Mouse (Mus musculus): Measurements from ENCODE around the gene Olfr805. TPM values are rescaled to one million over a fixed set of nuclear protein-coding genes. Genes with fewer than 3 reads are reported as not detected.

The Olfr805 gene
- polyA plus RNA-seq (2016; fragmentation: Nextera tagmentation; extraction: Ambion mirVana): not detected in 2 replicates

DNA sequence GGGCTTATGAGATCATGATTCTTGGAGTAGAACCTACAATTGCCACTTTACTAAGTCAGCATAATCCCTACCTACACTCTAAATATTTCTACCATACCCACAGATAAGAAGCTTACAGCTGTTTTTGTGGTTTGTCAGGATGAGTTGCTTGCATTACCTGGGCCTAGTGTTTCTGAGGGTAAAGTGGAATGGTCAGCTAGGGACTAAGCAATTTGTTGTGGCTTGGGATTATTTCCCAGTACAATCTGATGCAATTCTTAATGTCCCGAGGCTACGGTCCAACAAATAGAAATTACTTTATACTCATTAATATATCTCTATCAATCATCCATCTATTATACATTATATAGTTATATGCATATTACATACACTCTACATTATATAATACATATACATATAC, at the start of gene Olfr805:
Gene Olfr805 (minus strand): TSS at position 101 of the 400 bp plus-strand sequence.
- DNase-seq (ENCODE audit: low spot score): no peak
- Histone ChIP-seq H3K4me3 (no peak within 1 kb of the TSS), H3K27ac (no peak within 1 kb of the TSS), H3K36me3 (no peaks in the 10 kb centered on the region), H3K27me3 (ENCODE audit: insufficient read depth, poor library complexity, severe bottlenecking) (no peaks in the 10 kb centered on the region), H3K4me1 (replicated peaks) (no peaks in the 10 kb centered on the region), H3K9me3 (no peaks in the 10 kb centered on the region)
- WGBS: 92% methylated on average over 2 of the region's 2 CpGs

DNA sequence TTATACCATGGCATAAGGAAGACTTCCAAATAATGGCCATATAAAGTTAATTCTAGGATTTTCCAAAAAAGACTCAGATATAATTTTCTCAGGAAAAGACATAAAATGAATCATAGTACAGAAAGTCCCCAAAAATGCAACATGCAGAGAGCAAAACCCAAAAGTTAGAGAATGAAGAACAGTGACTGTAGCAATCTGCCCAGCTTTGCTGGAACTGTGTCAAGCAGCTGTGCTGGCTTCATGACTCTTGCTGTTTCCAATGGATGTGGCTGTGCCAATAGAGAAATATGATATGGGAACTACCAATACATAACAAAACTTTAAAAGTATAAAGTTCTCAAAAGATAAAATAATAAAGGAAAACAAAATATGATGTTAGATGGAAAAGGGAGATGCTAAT, 48.9 kb upstream of the Olfr805 start:
- no peaks in the 10 kb centered on the region for H3K27me3 ChIP-seq (ENCODE audit: insufficient read depth, poor library complexity, severe bottlenecking)
- no peaks in the 10 kb centered on the region for H3K9me3 ChIP-seq
- no peak overlapping the region for H3K27ac ChIP-seq
- H3K4me1 ChIP-seq (replicated peaks): no peaks in the 10 kb centered on the region
- no peak overlapping the region for H3K4me3 ChIP-seq
- no peak for DNase-seq (ENCODE audit: low spot score)
- H3K36me3 ChIP-seq: no peaks in the 10 kb centered on the region

DNA sequence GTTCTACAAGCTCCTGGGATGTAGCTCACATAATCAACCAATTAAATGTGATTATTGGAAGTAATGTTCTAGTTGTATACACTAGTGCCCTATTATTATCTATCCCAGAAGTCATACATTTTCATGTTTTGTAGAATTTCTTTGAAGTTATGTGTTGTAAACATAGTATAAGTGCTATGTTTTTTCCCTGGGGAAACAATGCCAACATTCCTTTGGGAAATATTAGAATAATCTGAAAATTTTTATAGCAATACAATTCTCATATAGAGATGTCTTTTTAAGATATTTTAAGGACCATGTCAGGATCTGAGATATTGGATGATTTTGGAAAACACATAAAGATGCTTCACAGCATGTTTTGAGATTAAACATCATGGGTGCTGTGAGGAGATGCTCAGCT, 45.2 kb upstream of the Olfr805 start, which contains the start of gene Olfr809:
Gene Olfr809 (plus strand): TSS at position 301 of the 400 bp plus-strand sequence.
- no peak within 1 kb of the TSS for H3K4me3 ChIP-seq
- no peaks in the 10 kb centered on the region for H3K27me3 ChIP-seq (ENCODE audit: insufficient read depth, poor library complexity, severe bottlenecking)
- H3K4me1 ChIP-seq (replicated peaks): no peaks in the 10 kb centered on the region
- H3K27ac ChIP-seq: no peak within 1 kb of the TSS
- no peaks in the 10 kb centered on the region for H3K36me3 ChIP-seq
- no peaks in the 10 kb centered on the region for H3K9me3 ChIP-seq
- DNase-seq (ENCODE audit: low spot score): no peak

DNA sequence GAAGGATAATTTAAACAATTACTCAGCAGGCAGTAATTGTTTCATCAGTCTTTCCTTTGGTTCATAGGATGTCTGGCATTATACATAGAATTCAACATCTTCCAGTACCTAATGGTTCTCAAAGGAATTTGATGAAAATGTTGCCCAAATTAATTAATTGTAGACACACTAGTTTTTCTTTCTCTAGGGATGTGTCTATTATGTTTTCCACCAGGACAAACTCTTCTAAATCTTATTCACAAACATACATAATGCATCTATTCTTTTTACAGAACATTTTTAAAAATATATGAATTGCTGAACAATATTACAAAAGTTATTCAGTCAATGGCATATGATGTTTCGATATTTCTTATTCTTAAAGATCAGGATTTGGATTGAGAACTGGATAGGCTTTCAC, 36.0 kb upstream of the Olfr805 start, which contains the start of gene Olfr808:
Gene Olfr808 (plus strand): TSS at position 301 of the 400 bp plus-strand sequence.
- no peaks in the 10 kb centered on the region for H3K9me3 ChIP-seq
- no peaks in the 10 kb centered on the region for H3K27me3 ChIP-seq (ENCODE audit: insufficient read depth, poor library complexity, severe bottlenecking)
- no peak for DNase-seq (ENCODE audit: low spot score)
- H3K4me1 ChIP-seq (replicated peaks): no peaks in the 10 kb centered on the region
- H3K36me3 ChIP-seq: no peaks in the 10 kb centered on the region
- H3K4me3 ChIP-seq: no peak within 1 kb of the TSS
- H3K27ac ChIP-seq: no peak within 1 kb of the TSS
- WGBS: 91% methylated on average over 1 of the region's 1 CpGs

DNA sequence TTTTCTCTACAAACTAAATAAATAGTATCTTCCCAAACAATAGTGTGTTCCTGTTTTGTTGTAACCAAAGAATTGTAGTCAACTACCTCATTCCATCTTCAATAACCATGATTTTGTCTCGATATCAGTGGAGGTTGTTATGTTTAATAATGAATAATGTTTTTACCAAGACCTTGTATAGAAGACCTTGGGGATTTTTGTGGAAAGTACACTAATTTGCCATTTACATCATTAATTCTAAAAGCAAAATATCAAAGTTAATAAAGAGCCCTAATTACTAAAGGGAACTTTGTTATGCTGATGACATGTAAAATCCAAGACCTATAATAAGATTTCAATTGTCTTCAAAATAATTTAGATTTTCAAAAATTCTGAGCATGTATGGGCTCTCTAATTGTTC, 28.5 kb upstream of the Olfr805 start, which contains the start of gene Olfr807:
Gene Olfr807 (minus strand): TSS at position 101 of the 400 bp plus-strand sequence.
- no peaks in the 10 kb centered on the region for H3K9me3 ChIP-seq
- no peaks in the 10 kb centered on the region for H3K36me3 ChIP-seq
- DNase-seq (ENCODE audit: low spot score): no peak
- no peaks in the 10 kb centered on the region for H3K27me3 ChIP-seq (ENCODE audit: insufficient read depth, poor library complexity, severe bottlenecking)
- no peak within 1 kb of the TSS for H3K27ac ChIP-seq
- WGBS: 83% methylated on average over 1 of the region's 1 CpGs
- no peak within 1 kb of the TSS for H3K4me3 ChIP-seq
- H3K4me1 ChIP-seq (replicated peaks): no peaks in the 10 kb centered on the region

- no peak for DNase-seq (ENCODE audit: low spot score)
- H3K4me1 ChIP-seq (replicated peaks): no peaks in the 10 kb centered on the region
- H3K9me3 ChIP-seq: no peaks in the 10 kb centered on the region
- H3K27me3 ChIP-seq (ENCODE audit: insufficient read depth, poor library complexity, severe bottlenecking): no peaks in the 10 kb centered on the region
- H3K36me3 ChIP-seq: no peaks in the 10 kb centered on the region
- H3K4me3 ChIP-seq: no peak within 1 kb of the TSS
- H3K27ac ChIP-seq: no peak within 1 kb of the TSS
Measured at GRCm38 (mm10) chr10:129741821-129742220, 12.6 kb upstream of the Olfr805 start, which contains the start of gene Olfr806. Gene Olfr806, minus strand, starts transcription at chr10:129741921.

DNA sequence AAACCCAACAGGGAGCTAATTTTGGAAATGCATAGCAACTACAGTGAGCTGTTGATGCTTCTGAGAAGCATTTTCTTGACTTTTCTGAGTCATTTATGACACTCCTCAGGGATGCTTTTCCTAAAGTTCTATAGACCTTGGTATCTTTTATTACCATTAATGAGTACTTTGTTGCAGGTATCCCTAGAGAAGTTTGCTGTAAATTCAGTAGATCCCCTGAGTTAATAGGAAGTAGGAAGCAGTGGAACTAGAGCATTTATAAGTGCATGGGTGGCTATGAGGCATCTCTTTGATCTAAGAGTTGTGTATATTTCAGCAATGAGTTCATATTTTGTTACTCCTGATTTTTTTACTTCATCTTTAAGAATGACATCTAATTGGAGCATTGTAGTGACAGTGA, 26.3 kb downstream of the Olfr805 start, which contains the start of gene Olfr804:
Gene Olfr804 (plus strand): TSS at position 301 of the 400 bp plus-strand sequence.
- H3K4me3 ChIP-seq: no peak within 1 kb of the TSS
- no peaks in the 10 kb centered on the region for H3K9me3 ChIP-seq
- no peaks in the 10 kb centered on the region for H3K27me3 ChIP-seq (ENCODE audit: insufficient read depth, poor library complexity, severe bottlenecking)
- DNase-seq (ENCODE audit: low spot score): no peak
- H3K4me1 ChIP-seq (replicated peaks): no peaks in the 10 kb centered on the region
- H3K36me3 ChIP-seq: no peaks in the 10 kb centered on the region
- H3K27ac ChIP-seq: no peak within 1 kb of the TSS

GRCm38 (mm10) chr10:129694186-129694585, 35.0 kb downstream of the Olfr805 start, which contains the start of gene Olfr803:
Gene Olfr803, minus strand, starts transcription at chr10:129694286.
- Histone ChIP-seq H3K4me1 (replicated peaks) (no peaks in the 10 kb centered on the region), H3K9me3 (no peaks in the 10 kb centered on the region), H3K27me3 (ENCODE audit: insufficient read depth, poor library complexity, severe bottlenecking) (no peaks in the 10 kb centered on the region), H3K27ac (no peak within 1 kb of the TSS), H3K36me3 (no peaks in the 10 kb centered on the region), H3K4me3 (no peak within 1 kb of the TSS)
- DNase-seq (ENCODE audit: low spot score): no peak
- WGBS: 77% methylated on average over 2 of the region's 2 CpGs

GRCm38 (mm10) chr10:129688069-129688468, 41.1 kb downstream of the Olfr805 start, which contains the start of gene Olfr802:
Gene Olfr802, minus strand, starts transcription at chr10:129688169.
- WGBS: 87% methylated on average over 1 of the region's 1 CpGs
- H3K4me3 ChIP-seq: no peak within 1 kb of the TSS
- no peaks in the 10 kb centered on the region for H3K36me3 ChIP-seq
- H3K27ac ChIP-seq: no peak within 1 kb of the TSS
- H3K4me1 ChIP-seq (replicated peaks): no peaks in the 10 kb centered on the region
- DNase-seq (ENCODE audit: low spot score): no peak
- no peaks in the 10 kb centered on the region for H3K9me3 ChIP-seq
- no peaks in the 10 kb centered on the region for H3K27me3 ChIP-seq (ENCODE audit: insufficient read depth, poor library complexity, severe bottlenecking)

- DNase-seq (ENCODE audit: low spot score): no peak
- H3K4me1 ChIP-seq (replicated peaks): no peaks in the 10 kb centered on the region
- H3K36me3 ChIP-seq: no peaks in the 10 kb centered on the region
- 78% methylated on average over 1 of the region's 1 CpGs for WGBS
- H3K27me3 ChIP-seq (ENCODE audit: insufficient read depth, poor library complexity, severe bottlenecking): no peaks in the 10 kb centered on the region
- no peak within 1 kb of the TSS for H3K27ac ChIP-seq
- no peak within 1 kb of the TSS for H3K4me3 ChIP-seq
- H3K9me3 ChIP-seq: no peaks in the 10 kb centered on the region
Measured at GRCm38 (mm10) chr10:129673765-129674164, 55.4 kb downstream of the Olfr805 start, which contains the start of gene Olfr801. Gene Olfr801, minus strand, starts transcription at chr10:129673865.

Other genes starting within 250 kb of the Olfr805 start
- not detected in 2 replicates for gene Olfr789, start 244.6 kb downstream of the Olfr805 start, polyA plus RNA-seq (2016; fragmentation: Nextera tagmentation; extraction: Ambion mirVana)
- gene Olfr790, start 230.9 kb downstream of the Olfr805 start, polyA plus RNA-seq (2016; fragmentation: Nextera tagmentation; extraction: Ambion mirVana): not detected in 2 replicates
- not detected in 2 replicates for gene Olfr791, start 207.6 kb downstream of the Olfr805 start, polyA plus RNA-seq (2016; fragmentation: Nextera tagmentation; extraction: Ambion mirVana)
- gene Olfr792, start 190.2 kb downstream of the Olfr805 start, polyA plus RNA-seq (2016; fragmentation: Nextera tagmentation; extraction: Ambion mirVana): not detected in 2 replicates
- not detected in 2 replicates for gene Olfr794, start 161.7 kb downstream of the Olfr805 start, polyA plus RNA-seq (2016; fragmentation: Nextera tagmentation; extraction: Ambion mirVana)
- not detected in 2 replicates for gene Olfr796, start 116.8 kb downstream of the Olfr805 start, polyA plus RNA-seq (2016; fragmentation: Nextera tagmentation; extraction: Ambion mirVana)
- not detected in 2 replicates for gene Olfr798, start 101.4 kb downstream of the Olfr805 start, polyA plus RNA-seq (2016; fragmentation: Nextera tagmentation; extraction: Ambion mirVana)
- gene Olfr799, start 91.9 kb downstream of the Olfr805 start, polyA plus RNA-seq (2016; fragmentation: Nextera tagmentation; extraction: Ambion mirVana): not detected in 2 replicates
- gene Olfr800, start 71.7 kb downstream of the Olfr805 start, polyA plus RNA-seq (2016; fragmentation: Nextera tagmentation; extraction: Ambion mirVana): not detected in 2 replicates
- gene Olfr801, start 55.5 kb downstream of the Olfr805 start, polyA plus RNA-seq (2016; fragmentation: Nextera tagmentation; extraction: Ambion mirVana): not detected in 2 replicates
- gene Olfr802, start 41.2 kb downstream of the Olfr805 start, polyA plus RNA-seq (2016; fragmentation: Nextera tagmentation; extraction: Ambion mirVana): not detected in 2 replicates
- gene Olfr803, start 35.1 kb downstream of the Olfr805 start, polyA plus RNA-seq (2016; fragmentation: Nextera tagmentation; extraction: Ambion mirVana): not detected in 2 replicates
- gene Olfr804, start 26.2 kb downstream of the Olfr805 start, polyA plus RNA-seq (2016; fragmentation: Nextera tagmentation; extraction: Ambion mirVana): not detected in 2 replicates
- gene Olfr806, start 12.5 kb upstream of the Olfr805 start, polyA plus RNA-seq (2016; fragmentation: Nextera tagmentation; extraction: Ambion mirVana): not detected in 2 replicates
- gene Olfr807, start 28.4 kb upstream of the Olfr805 start, polyA plus RNA-seq (2016; fragmentation: Nextera tagmentation; extraction: Ambion mirVana): not detected in 2 replicates
- gene Olfr808, start 36.1 kb upstream of the Olfr805 start, polyA plus RNA-seq (2016; fragmentation: Nextera tagmentation; extraction: Ambion mirVana): not detected in 2 replicates
- not detected in 2 replicates for gene Olfr809, start 45.3 kb upstream of the Olfr805 start, polyA plus RNA-seq (2016; fragmentation: Nextera tagmentation; extraction: Ambion mirVana)
- gene Olfr810, start 65.5 kb upstream of the Olfr805 start, polyA plus RNA-seq (2016; fragmentation: Nextera tagmentation; extraction: Ambion mirVana): not detected in 2 replicates
- gene Olfr811, start 75.0 kb upstream of the Olfr805 start, polyA plus RNA-seq (2016; fragmentation: Nextera tagmentation; extraction: Ambion mirVana): not detected in 2 replicates
- not detected in 2 replicates for gene Olfr812, start 116.7 kb upstream of the Olfr805 start, polyA plus RNA-seq (2016; fragmentation: Nextera tagmentation; extraction: Ambion mirVana)
- gene Olfr813, start 126.0 kb upstream of the Olfr805 start, polyA plus RNA-seq (2016; fragmentation: Nextera tagmentation; extraction: Ambion mirVana): not detected in 2 replicates
- gene Olfr814, start 150.5 kb upstream of the Olfr805 start, polyA plus RNA-seq (2016; fragmentation: Nextera tagmentation; extraction: Ambion mirVana): not detected in 2 replicates
- gene Olfr815, start 176.5 kb upstream of the Olfr805 start, polyA plus RNA-seq (2016; fragmentation: Nextera tagmentation; extraction: Ambion mirVana): not detected in 2 replicates
- gene Olfr816, start 186.2 kb upstream of the Olfr805 start, polyA plus RNA-seq (2016; fragmentation: Nextera tagmentation; extraction: Ambion mirVana): not detected in 2 replicates
- gene Olfr818, start 219.7 kb upstream of the Olfr805 start, polyA plus RNA-seq (2016; fragmentation: Nextera tagmentation; extraction: Ambion mirVana): not detected in 2 replicates
- not detected in 2 replicates for gene Olfr819, start 237.9 kb upstream of the Olfr805 start, polyA plus RNA-seq (2016; fragmentation: Nextera tagmentation; extraction: Ambion mirVana)
- gene Olfr247, start 246.8 kb upstream of the Olfr805 start, polyA plus RNA-seq (2016; fragmentation: Nextera tagmentation; extraction: Ambion mirVana): not detected in 2 replicates

Data from hindbrain, embryonic 10.5 days (tissue).